In the genomic region with DNA sequence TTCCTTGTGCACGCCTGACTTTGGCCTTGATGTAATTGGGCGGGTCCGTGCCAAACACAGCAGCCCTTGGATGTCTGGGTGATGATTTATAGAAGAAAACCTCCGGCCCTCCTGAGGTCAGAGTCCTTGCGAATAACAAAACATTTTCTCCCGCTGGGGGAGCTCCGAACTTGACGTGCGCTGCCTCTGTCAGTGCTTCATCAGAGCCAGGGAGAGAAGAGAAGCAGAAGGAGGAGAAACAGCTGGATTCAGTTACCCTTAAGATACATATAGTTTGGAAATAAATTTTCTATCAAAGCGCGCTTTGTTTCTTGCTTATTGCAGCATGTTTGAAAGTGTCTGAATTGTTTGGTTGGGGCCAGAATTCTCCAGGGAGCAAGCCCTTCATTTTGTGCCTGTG, we compare ENCODE assay signal across 9 mouse cellular contexts.
DNase-seq lines count a peak whose midpoint lies in the region; ATAC-seq and TF ChIP-seq lines count a peak whose summit lies in the region.
"Had no signal": no experiment of that assay in that cellular context is flagged by ENCODE, and none has a peak within 500 bp of the region (broad histone marks: within the 10 kb centered on the region; RNA-seq: fewer than 3 reads in every experiment).

No protein-coding gene starts in this region.

- no peak overlapping the region for H3K4me3 ChIP-seq in heart, embryonic 16.5 days (ENCODE audit: low read length)
- no peak overlapping the region for H3K4me3 ChIP-seq in intestine, postnatal 0 days (ENCODE audit: low read depth, low read length)
- no peak overlapping the region for H3K4me3 ChIP-seq in midbrain, embryonic 13.5 days (replicated peaks)
- no peak overlapping the region for H3K4me3 ChIP-seq in forebrain, embryonic 10.5 days
- H3K4me3 ChIP-seq: liver, embryonic 12.5 days had no signal

- peak overlapping the region; percentile 7; the same call in 1 of the 2 replicates for H3K4me2 ChIP-seq in heart, embryonic 16.5 days (ENCODE audit: low read depth, low read length)
- peak overlapping the region; percentile 21 for H3K4me2 ChIP-seq in intestine, postnatal 0 days (replicated peaks; ENCODE audit: low read depth)
- 0 out of 2 replicates have a peak overlapping the region, but pooled peaks have one; percentile 2 for H3K4me2 ChIP-seq in midbrain, embryonic 13.5 days (replicated peaks)
- H3K4me2 ChIP-seq: liver, embryonic 12.5 days had no signal

- H3K36me3 ChIP-seq in heart, embryonic 16.5 days (ENCODE audit: control insufficient read depth, insufficient read depth): no peaks in the 10 kb centered on the region
- no peaks in the 10 kb centered on the region for H3K36me3 ChIP-seq in intestine, postnatal 0 days (ENCODE audit: control insufficient read depth, insufficient read depth)
- no peaks in the 10 kb centered on the region for H3K36me3 ChIP-seq in midbrain, embryonic 13.5 days
- H3K36me3 ChIP-seq in forebrain, embryonic 10.5 days (replicated peaks): no peaks in the 10 kb centered on the region
- H3K36me3 ChIP-seq: liver, embryonic 12.5 days had no signal

- TF ChIP-seq CTCF in intestine, postnatal 0 days (IDR thresholded peaks at IDR 0.05; ENCODE audit: low read depth): peak; percentile 23; the same call in 1 of the 2 replicates

- H3K9ac ChIP-seq in heart, embryonic 16.5 days (ENCODE audit: low read length): no peak overlapping the region
- H3K9ac ChIP-seq in intestine, postnatal 0 days (ENCODE audit: low read depth, low read length): no peak overlapping the region
- H3K9ac ChIP-seq in midbrain, embryonic 13.5 days (replicated peaks): no peak overlapping the region
- H3K9ac ChIP-seq: liver, embryonic 12.5 days had no signal

- no peak for ATAC-seq in heart, embryonic 16.5 days (replicated peaks; ENCODE audit: extremely low read depth, insufficient read depth, low FRiP score)
- ATAC-seq in intestine, postnatal 0 days: no peak
- ATAC-seq in midbrain, embryonic 13.5 days: no peak
- ATAC-seq: liver, embryonic 12.5 days had no signal

- WGBS in heart, embryonic 16.5 days: 25% methylated on average over 11 of the region's 11 CpGs
- 12% methylated on average over 11 of the region's 11 CpGs for WGBS in intestine, postnatal 0 days
- WGBS in midbrain, embryonic 13.5 days: 27% methylated on average over 11 of the region's 11 CpGs
- 27% methylated on average over 11 of the region's 11 CpGs for WGBS in forebrain, embryonic 10.5 days

- no peaks in the 10 kb centered on the region for H3K27me3 ChIP-seq in heart, embryonic 16.5 days (ENCODE audit: control insufficient read depth, insufficient read depth, low read length)
- H3K27me3 ChIP-seq in intestine, postnatal 0 days (replicated peaks; ENCODE audit: control insufficient read depth, insufficient read depth, low read length): no peaks in the 10 kb centered on the region
- no peaks in the 10 kb centered on the region for H3K27me3 ChIP-seq in midbrain, embryonic 13.5 days
- no peaks in the 10 kb centered on the region for H3K27me3 ChIP-seq in forebrain, embryonic 10.5 days (ENCODE audit: poor library complexity, severe bottlenecking)
- H3K27me3 ChIP-seq: liver, embryonic 12.5 days had no signal

- no peaks in the 10 kb centered on the region for H3K9me3 ChIP-seq in heart, embryonic 16.5 days (replicated peaks; ENCODE audit: control insufficient read depth, low read length)
- H3K9me3 ChIP-seq in intestine, postnatal 0 days (ENCODE audit: control insufficient read depth): no peaks in the 10 kb centered on the region
- H3K9me3 ChIP-seq in midbrain, embryonic 13.5 days: no peaks in the 10 kb centered on the region
- H3K9me3 ChIP-seq in forebrain, embryonic 10.5 days: no peaks in the 10 kb centered on the region
- H3K9me3 ChIP-seq: liver, embryonic 12.5 days had no signal

- H3K27ac ChIP-seq in heart, embryonic 16.5 days (ENCODE audit: low read length): no peak overlapping the region
- no peak overlapping the region for H3K27ac ChIP-seq in intestine, postnatal 0 days (ENCODE audit: low read depth, low read length)
- H3K27ac ChIP-seq in midbrain, embryonic 13.5 days: no peak overlapping the region
- H3K27ac ChIP-seq in forebrain, embryonic 10.5 days: no peak overlapping the region
- H3K27ac ChIP-seq: liver, embryonic 12.5 days had no signal

- no peaks in the 10 kb centered on the region for H3K4me1 ChIP-seq in heart, embryonic 16.5 days (ENCODE audit: control insufficient read depth, insufficient read depth, low read length)
- no peaks in the 10 kb centered on the region for H3K4me1 ChIP-seq in intestine, postnatal 0 days (replicated peaks; ENCODE audit: control insufficient read depth, insufficient read depth, low read length)
- H3K4me1 ChIP-seq in midbrain, embryonic 13.5 days (replicated peaks): no peaks in the 10 kb centered on the region; the same call in 1 of the 2 replicates
- H3K4me1 ChIP-seq in forebrain, embryonic 10.5 days: peaks cover 5% of the 10 kb centered on the region; the same call in 1 of the 2 replicates
- H3K4me1 ChIP-seq: liver, embryonic 12.5 days had no signal

- intact Hi-C loops in left cerebral cortex, postnatal 14 days (cut with DNase I): no loop called here
- intact Hi-C loops in left cerebral cortex, postnatal 4 days (cut with DNase I): no loop called here

- no peak for DNase-seq in heart, adult 18-20 months
- DNase-seq in adrenal gland, postnatal 4 days (ENCODE audit: low spot score in 2 of 2): peak; percentile 7 to 43
- DNase-seq in forebrain, embryonic 10.5 days (ENCODE audit: extremely low spot score, low spot score): no peak
- DNase-seq in left cerebral cortex, postnatal 14 days (ENCODE audit: low spot score in 2 of 2): no peak
- no peak for DNase-seq in left cerebral cortex, postnatal 4 days

Comparison
In these comparisons a context has a peak if more than half of its experiments do, and no peak if none do; other contexts are left out.
1. DNase-seq: peak in adrenal gland, postnatal 4 days (2 of 2); none in heart, adult 18-20 months (0 of 2), forebrain, embryonic 10.5 days (single experiment), left cerebral cortex, postnatal 14 days (0 of 2) and left cerebral cortex, postnatal 4 days (single experiment).
2. Peak in every context shown above with its lines, with median percentiles within 50 percentile points of each other: H3K4me2 ChIP-seq.